Mouse (Mus musculus) forebrain, embryonic 15.5 days (tissue): ENCODE measurements around the gene Asxl1. TPM values are rescaled to one million over a fixed set of nuclear protein-coding genes. Genes with fewer than 3 reads are reported as not detected.

ENCODE experiments used
- ATAC-seq: fragments of 200-750 bp; cut with Nextera tagmentation; replicated peaks from 2 replicates; pipeline ENCODE4 v1.8.0; 2017; ENCODE audit warnings: mild to moderate bottlenecking, moderate TSS enrichment, moderate library complexity
- H3K27ac ChIP-seq: fragments of 300-500 bp; sonication (generic); replicated peaks from 2 replicates; pipeline ENCODE4 v1.5.1; 2015; ENCODE audit warnings: mild to moderate bottlenecking, inconsistent platforms
- H3K27me3 ChIP-seq: fragments of 300-500 bp; sonication (generic); 2 replicates; pipeline ENCODE4 v1.6.1; 2015; ENCODE audit warnings: inconsistent platforms
- H3K36me3 ChIP-seq: fragments of 300-500 bp; sonication (generic); 2 replicates; pipeline ENCODE4 v1.6.1; 2015; ENCODE audit warnings: mild to moderate bottlenecking, inconsistent platforms
- H3K4me1 ChIP-seq: fragments of 300-500 bp; sonication (generic); 2 replicates; pipeline ENCODE4 v1.6.1; 2015; ENCODE audit warnings: inconsistent platforms
- H3K4me2 ChIP-seq: fragments of 300-500 bp; sonication (generic); replicated peaks from 2 replicates; pipeline ENCODE4 v1.6.1; 2015; ENCODE audit warnings: mild to moderate bottlenecking, inconsistent platforms
- H3K4me3 ChIP-seq: fragments of 300-500 bp; sonication (generic); 2 replicates; pipeline ENCODE4 v1.5.1; 2015; ENCODE audit warnings: mild to moderate bottlenecking, inconsistent platforms
- H3K9ac ChIP-seq: fragments of 300-500 bp; sonication (generic); replicated peaks from 2 replicates; pipeline ENCODE4 v1.6.1; 2015; ENCODE audit warnings: mild to moderate bottlenecking, inconsistent platforms
- H3K9me3 ChIP-seq: fragments of 300-500 bp; sonication (generic); 2 replicates; pipeline ENCODE4 v1.6.1; 2016; ENCODE audit warnings: inconsistent platforms
- WGBS: fragments of 180-500 bp; shearing (Covaris S2); methylation state at CpG from one replicate; pipeline ENCODE4 v1.1.7; 2015; ENCODE audit warnings: mixed read lengths; 5-methylcytosine and 5-hydroxymethylcytosine counted together
- polyA plus RNA-seq: library from polyadenylated mRNA; unstranded; fragments of >200 nt; fragmentation: Nextera tagmentation; extraction: Ambion mirVana; gene quantifications from 2 replicates; pipeline ENCODE4 v1.2.1, GENCODE M21; 2015

Gene Asxl1
- polyA plus RNA-seq, 1 experiment from 2014 or later: 13.1 TPM

DNA sequence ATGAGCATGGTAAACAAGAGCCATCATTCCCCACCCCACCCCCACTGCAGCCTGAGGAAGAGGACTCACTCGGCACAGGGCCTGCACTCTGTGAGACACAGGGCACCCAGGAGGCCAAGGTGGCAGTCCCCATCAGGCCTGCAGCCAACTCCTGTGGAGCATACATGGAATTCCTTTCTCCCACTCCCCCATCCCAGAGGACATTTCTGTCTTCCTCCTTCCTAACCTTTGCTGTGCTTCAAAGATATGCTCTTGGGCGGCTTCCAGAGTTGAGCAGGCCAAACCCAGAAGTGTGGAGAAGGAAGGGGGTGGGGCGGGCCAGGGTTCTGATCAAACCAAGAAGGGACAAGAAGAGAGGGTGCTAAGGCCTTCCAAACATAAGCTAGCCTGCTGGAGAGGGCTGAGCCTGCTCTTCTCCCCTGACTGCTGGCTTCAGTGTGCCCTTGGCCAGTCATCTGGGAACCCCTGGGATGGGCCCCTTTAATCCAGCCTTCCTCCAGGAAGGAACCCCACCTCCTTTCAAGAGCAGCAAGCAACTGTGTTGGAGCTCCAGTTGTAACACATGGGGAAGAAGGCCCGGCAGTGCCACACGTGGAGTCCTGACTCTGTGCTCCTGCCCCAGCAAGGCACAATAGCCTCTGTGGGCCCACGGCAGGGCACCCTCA lies 91.1 kb downstream of the Asxl1 start:
- WGBS: 43% methylated on average over 6 of the region's 6 CpGs
- Histone ChIP-seq H3K36me3 (peaks cover 29% of the 10 kb centered on the region), H3K4me3 (no peak overlapping the region), H3K27ac (peak overlapping the region; percentile 16; the same call in 1 of the 2 replicates), H3K4me1 (peaks cover 75% of the 10 kb centered on the region), H3K4me2 (no peak overlapping the region), H3K9me3 (no peaks in the 10 kb centered on the region), H3K27me3 (no peaks in the 10 kb centered on the region), H3K9ac (no peak overlapping the region)
- ATAC-seq: no peak

DNA sequence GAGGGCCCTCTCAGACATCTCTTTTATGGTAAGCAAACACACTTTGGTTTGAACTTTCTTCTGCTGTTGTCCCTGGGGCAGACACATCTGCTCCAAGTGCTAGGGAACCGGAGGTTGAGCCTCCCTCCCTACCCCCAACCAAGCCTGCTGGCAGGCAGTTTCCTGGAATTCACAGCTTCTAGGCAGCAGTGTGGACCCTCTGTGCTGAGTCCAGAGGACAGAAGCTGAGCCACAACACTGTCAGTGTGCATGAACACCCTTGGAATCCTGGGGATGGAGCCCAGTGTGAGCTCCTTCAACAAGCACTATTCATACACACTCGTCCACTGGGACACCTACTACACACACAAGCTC lies 91.7 kb downstream of the Asxl1 start:
- no peak for ATAC-seq
- H3K4me1 ChIP-seq: peaks cover 81% of the 10 kb centered on the region
- WGBS: 44% methylated on average over 2 of the region's 2 CpGs
- no peaks in the 10 kb centered on the region for H3K27me3 ChIP-seq
- peaks cover 25% of the 10 kb centered on the region for H3K36me3 ChIP-seq
- H3K27ac ChIP-seq: peak overlapping the region; percentile 16; the same call in 1 of the 2 replicates
- no peak overlapping the region for H3K4me3 ChIP-seq
- no peaks in the 10 kb centered on the region for H3K9me3 ChIP-seq
- H3K9ac ChIP-seq: no peak overlapping the region
- H3K4me2 ChIP-seq: no peak overlapping the region

GRCm38 (mm10) chr2:153440755-153441154 lies 95.1 kb downstream of the Asxl1 start:
- Histone ChIP-seq H3K4me1 (peaks cover 69% of the 10 kb centered on the region), H3K27me3 (no peaks in the 10 kb centered on the region), H3K4me2 (peak overlapping the region; percentile 90; the same call in 1 of the 2 replicates), H3K4me3 (no peak overlapping the region), H3K9ac (no peak overlapping the region), H3K36me3 (peaks cover 6% of the 10 kb centered on the region), H3K27ac (0 out of 2 replicates have a peak overlapping the region, but pooled peaks have one; percentile 27), H3K9me3 (no peaks in the 10 kb centered on the region)
- WGBS: 65% methylated on average over 2 of the region's 2 CpGs
- no peak for ATAC-seq

DNA sequence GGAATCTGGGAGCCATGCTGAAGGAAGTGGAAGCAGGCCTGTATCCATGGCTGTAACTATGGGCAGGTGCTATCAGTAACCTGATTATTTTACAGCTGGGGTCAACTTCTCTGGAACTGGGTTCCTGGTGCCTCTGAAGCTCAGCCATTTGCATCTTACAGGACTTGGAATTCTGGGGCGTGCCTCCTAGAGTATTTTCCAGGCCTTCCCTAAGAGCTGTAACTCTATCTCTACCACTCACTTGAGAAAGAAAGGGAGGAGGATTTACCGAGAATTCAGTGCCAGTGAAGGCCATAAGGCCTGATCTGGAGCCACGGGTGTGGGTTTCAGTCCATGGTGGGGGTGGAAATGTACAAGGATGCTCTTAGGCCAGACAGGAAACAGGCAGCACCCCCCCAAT lies 95.6 kb downstream of the Asxl1 start:
- 0 out of 2 replicates have a peak overlapping the region, but pooled peaks have one; percentile 27 for H3K27ac ChIP-seq
- H3K9ac ChIP-seq: no peak overlapping the region
- no peaks in the 10 kb centered on the region for H3K27me3 ChIP-seq
- H3K36me3 ChIP-seq: peaks cover under 1% of the 10 kb centered on the region
- no peak overlapping the region for H3K4me3 ChIP-seq
- WGBS: 49% methylated on average over 3 of the region's 3 CpGs
- H3K4me2 ChIP-seq: peak overlapping the region; percentile 90
- H3K4me1 ChIP-seq: peaks cover 69% of the 10 kb centered on the region
- ATAC-seq: no peak
- H3K9me3 ChIP-seq: no peaks in the 10 kb centered on the region

GRCm38 (mm10) chr2:153442720-153443119 lies 97.1 kb downstream of the Asxl1 start:
- H3K4me1 ChIP-seq: peaks cover 59% of the 10 kb centered on the region
- H3K4me2 ChIP-seq: peak overlapping the region; percentile 90
- H3K9me3 ChIP-seq: no peaks in the 10 kb centered on the region
- 6% methylated on average over 5 of the region's 5 CpGs for WGBS
- no peak for ATAC-seq
- H3K4me3 ChIP-seq: peak overlapping the region; percentile 57
- H3K9ac ChIP-seq: peak overlapping the region; percentile 80
- H3K27ac ChIP-seq: peak overlapping the region; percentile 97
- no peaks in the 10 kb centered on the region for H3K27me3 ChIP-seq
- H3K36me3 ChIP-seq: no peaks in the 10 kb centered on the region

- Histone ChIP-seq H3K9ac (peak overlapping the region; percentile 80), H3K27ac (peak overlapping the region; percentile 97), H3K4me1 (peaks cover 51% of the 10 kb centered on the region), H3K9me3 (no peaks in the 10 kb centered on the region), H3K4me2 (peak overlapping the region; percentile 90), H3K4me3 (peak overlapping the region; percentile 57), H3K27me3 (no peaks in the 10 kb centered on the region), H3K36me3 (no peaks in the 10 kb centered on the region)
- under 1% methylated on average over 58 of the region's 59 CpGs for WGBS
- peak; percentile 51 for ATAC-seq
These were observed 98.0 kb downstream of the Asxl1 start for GRCm38 (mm10) chr2:153443434-153444240.

DNA sequence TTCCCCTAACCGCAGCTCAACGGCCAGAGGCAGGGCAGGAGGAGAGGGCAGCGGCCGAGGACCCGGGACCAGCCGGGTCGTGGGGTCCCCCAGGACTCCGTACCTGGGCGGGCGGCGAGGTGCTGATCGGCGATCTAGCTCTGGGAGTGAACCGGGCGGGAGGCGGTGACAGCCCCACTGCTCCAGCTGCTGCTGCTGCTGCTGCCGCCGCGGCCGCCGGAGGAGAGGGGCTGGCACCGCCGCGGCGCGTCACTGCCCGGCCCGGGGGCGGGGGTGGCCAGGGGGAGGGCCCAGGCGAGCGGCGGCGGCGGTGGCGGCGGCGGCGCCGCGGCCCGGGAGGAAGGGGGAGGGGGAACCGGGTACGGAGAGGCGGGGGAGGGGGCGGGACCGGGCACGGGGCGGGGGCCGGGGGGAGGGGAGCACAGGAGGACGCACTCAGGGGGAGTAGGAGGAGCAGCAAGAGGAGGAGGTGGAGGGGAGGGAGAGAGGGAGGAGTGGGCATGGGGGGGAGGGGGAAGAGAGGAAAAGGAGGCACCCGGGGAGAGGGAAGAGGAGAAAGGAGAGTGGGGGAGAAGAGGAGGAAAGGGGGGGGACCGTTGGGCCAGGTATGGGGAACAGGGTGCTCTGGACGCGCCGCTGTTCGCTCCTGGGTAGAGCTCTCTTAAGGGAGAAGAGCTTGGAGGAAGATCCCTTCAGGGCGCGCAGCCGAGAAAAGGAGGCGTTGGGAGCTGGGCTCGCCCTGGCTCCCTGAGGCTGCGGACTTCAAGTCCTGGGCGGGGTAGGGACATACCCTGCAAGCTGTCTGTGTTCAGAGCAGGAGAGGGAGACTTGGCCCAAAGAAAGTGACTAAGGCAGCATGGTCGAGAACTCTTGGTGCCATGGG lies 98.9 kb downstream of the Asxl1 start:
- H3K36me3 ChIP-seq: no peaks in the 10 kb centered on the region
- ATAC-seq: peak; percentile 66
- no peaks in the 10 kb centered on the region for H3K27me3 ChIP-seq
- H3K9ac ChIP-seq: peak overlapping the region; percentile 82
- under 1% methylated on average over 27 of the region's 64 CpGs for WGBS
- H3K4me2 ChIP-seq: peak overlapping the region; percentile 90
- peak overlapping the region; percentile 57 for H3K4me3 ChIP-seq
- H3K4me1 ChIP-seq: peaks cover 44% of the 10 kb centered on the region
- H3K9me3 ChIP-seq: no peaks in the 10 kb centered on the region
- peak overlapping the region; percentile 97 for H3K27ac ChIP-seq

DNA sequence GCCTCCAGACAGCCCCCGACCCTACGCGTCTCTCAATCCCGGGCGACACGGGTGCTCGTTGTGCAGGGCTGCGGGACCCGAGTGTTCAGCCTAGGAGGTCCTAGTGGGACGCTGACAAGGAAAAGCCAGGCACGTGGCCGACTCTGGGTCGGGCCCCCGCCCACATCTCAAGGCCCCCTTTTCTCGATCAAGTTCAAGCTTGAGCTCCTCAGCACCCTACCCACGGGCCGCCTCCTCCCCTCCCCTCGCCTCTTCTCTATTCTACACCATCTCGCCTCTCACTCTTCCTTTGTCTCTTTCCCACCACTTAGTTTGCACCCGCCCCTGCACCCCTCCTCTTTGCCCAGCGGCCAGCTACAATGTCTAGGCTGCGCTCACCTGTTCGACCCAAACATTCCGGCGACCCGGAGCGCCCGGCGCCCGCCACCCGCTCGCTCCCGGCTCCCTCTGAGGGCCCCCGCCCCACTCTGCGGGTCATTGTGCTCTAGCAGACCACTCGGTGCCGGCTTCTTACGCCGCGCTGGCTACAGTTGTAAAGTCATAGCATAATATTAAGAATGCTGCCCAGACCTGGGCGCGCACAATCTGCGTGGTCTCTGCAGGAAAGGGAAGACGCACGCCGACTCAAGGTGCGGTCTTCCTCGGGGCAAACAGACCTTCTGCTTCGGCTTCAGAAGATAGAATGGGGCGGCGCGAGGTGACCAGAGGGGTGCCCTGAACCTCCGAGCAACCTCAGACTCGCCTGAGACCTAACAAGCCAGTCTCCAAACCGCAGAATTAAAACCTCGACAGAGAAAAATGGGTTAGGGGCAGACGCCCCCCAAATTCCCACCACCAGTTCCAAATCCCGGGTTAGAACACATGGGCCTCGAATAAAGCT lies 99.7 kb downstream of the Asxl1 start:
- Histone ChIP-seq H3K9ac (peak overlapping the region; percentile 82), H3K4me2 (peak overlapping the region; percentile 90), H3K27ac (peak overlapping the region; percentile 97), H3K4me1 (peaks cover 39% of the 10 kb centered on the region), H3K36me3 (no peaks in the 10 kb centered on the region), H3K4me3 (peak overlapping the region; percentile 57), H3K27me3 (no peaks in the 10 kb centered on the region), H3K9me3 (no peaks in the 10 kb centered on the region)
- WGBS: under 1% methylated on average over 58 of the region's 59 CpGs
- ATAC-seq: peak; percentile 59

DNA sequence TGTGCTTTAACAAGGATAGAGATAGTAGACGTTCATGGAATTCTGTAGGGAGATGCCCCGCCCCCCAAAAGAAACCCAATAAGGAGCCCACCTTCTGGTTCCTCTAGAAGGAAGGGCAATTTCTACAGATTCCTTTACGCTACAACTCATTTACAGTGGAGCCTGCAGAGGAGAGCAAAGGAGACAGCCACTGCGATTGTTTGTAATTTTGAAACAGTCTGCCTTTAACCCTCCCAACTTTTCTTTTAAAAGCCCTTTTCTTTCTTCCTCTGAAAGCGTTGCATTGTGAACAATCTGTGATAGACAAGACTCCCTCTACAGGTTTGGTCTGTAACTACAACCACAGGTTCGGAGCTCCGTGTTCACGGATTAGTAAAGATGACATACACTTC lies 100.4 kb downstream of the Asxl1 start:
- Histone ChIP-seq H3K27me3 (no peaks in the 10 kb centered on the region), H3K4me3 (peak overlapping the region; percentile 57), H3K4me2 (peak overlapping the region; percentile 90), H3K9ac (peak overlapping the region; percentile 82), H3K27ac (peak overlapping the region; percentile 97), H3K36me3 (no peaks in the 10 kb centered on the region), H3K4me1 (peaks cover 33% of the 10 kb centered on the region), H3K9me3 (no peaks in the 10 kb centered on the region)
- no peak for ATAC-seq
- WGBS: under 1% methylated on average over 8 of the region's 8 CpGs

DNA sequence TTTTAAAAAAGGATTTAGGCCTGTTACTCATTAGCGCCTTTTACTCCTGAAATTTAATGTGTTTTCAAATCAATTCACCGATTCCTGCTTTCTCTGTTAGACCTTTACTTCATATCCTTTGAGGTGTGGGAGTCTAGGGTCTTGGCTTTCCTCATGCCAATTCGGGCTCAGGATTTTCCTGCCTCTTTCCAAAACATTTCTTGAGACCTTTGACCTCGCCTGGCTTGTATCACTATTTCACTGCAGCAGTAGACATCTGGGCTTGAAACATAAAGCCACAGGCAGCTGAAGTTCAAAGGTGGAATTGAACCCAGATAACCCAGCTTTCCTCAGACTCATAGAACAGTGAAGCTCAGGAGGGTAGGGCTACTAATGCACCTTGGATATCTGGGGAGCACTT lies 100.8 kb downstream of the Asxl1 start:
- no peaks in the 10 kb centered on the region for H3K27me3 ChIP-seq
- no peaks in the 10 kb centered on the region for H3K36me3 ChIP-seq
- no peak overlapping the region for H3K4me3 ChIP-seq
- H3K4me2 ChIP-seq: peak overlapping the region; percentile 90; the same call in 1 of the 2 replicates
- no peak for ATAC-seq
- 21% methylated on average over 4 of the region's 4 CpGs for WGBS
- H3K27ac ChIP-seq: peak overlapping the region; percentile 97
- no peaks in the 10 kb centered on the region for H3K9me3 ChIP-seq
- no peak overlapping the region for H3K9ac ChIP-seq
- H3K4me1 ChIP-seq: peaks cover 28% of the 10 kb centered on the region

DNA sequence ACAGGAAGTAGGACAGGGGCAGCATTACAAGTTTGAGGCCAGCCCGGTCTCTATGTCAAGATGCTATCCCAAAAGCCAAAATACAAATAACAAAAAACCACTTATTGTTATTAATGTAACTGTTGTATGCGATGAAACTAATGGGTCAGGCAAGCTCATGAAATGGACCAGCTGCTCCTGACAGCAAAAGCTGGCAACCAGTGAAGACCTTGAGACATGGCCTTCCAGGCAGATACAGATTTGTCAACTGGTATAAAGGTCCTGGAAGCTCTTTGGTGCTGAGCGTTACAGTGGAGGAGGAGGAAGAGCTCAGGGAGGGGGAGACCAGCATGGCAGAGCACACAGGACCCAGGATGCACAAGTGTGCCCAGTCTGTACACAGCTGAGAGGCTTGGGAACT lies 102.1 kb downstream of the Asxl1 start:
- H3K9me3 ChIP-seq: no peaks in the 10 kb centered on the region
- no peaks in the 10 kb centered on the region for H3K36me3 ChIP-seq
- peaks cover 16% of the 10 kb centered on the region for H3K4me1 ChIP-seq
- no peaks in the 10 kb centered on the region for H3K27me3 ChIP-seq
- ATAC-seq: no peak
- no peak overlapping the region for H3K4me3 ChIP-seq
- H3K9ac ChIP-seq: no peak overlapping the region
- no peak overlapping the region for H3K27ac ChIP-seq
- H3K4me2 ChIP-seq: no peak overlapping the region
- WGBS: 87% methylated on average over 3 of the region's 3 CpGs
